Mouse (Mus musculus): ENCODE results near the gene Rnf214.

The Rnf214 gene

GRCm38 (mm10) chr9:45906355-45907077, at the start of gene Rnf214, which contains the start of gene Pcsk7:
Gene Rnf214, minus strand, starts transcription at chr9:45906911.
Gene Pcsk7, plus strand, starts transcription at chr9:45906497.
- DNase-seq (ENCODE audit: low read depth, low spot score): peak; percentile 77

GRCm38 (mm10) chr9:45955107-45955963, 48.6 kb upstream of the Rnf214 start, which contains the start of gene Sidt2:
Gene Sidt2, minus strand, starts transcription at chr9:45955258.
- DNase-seq (ENCODE audit: low read depth, low spot score): peak; percentile 73

GRCm38 (mm10) chr9:45954294-45955106, 47.8 kb upstream of the Rnf214 start:
- peak; percentile 44 for DNase-seq (ENCODE audit: low read depth, low spot score)

- no peak for DNase-seq (ENCODE audit: low read depth, low spot score)
These were observed 47.0 kb upstream of the Rnf214 start for GRCm38 (mm10) chr9:45953511-45954293.

- DNase-seq (ENCODE audit: low read depth, low spot score): no peak
These were observed 46.2 kb upstream of the Rnf214 start for GRCm38 (mm10) chr9:45952890-45953289.

GRCm38 (mm10) chr9:45952057-45952456, 45.3 kb upstream of the Rnf214 start:
- DNase-seq (ENCODE audit: low read depth, low spot score): no peak

GRCm38 (mm10) chr9:45946872-45947183, 40.1 kb upstream of the Rnf214 start:
- no peak for DNase-seq (ENCODE audit: low read depth, low spot score)

GRCm38 (mm10) chr9:45946182-45946871, 39.6 kb upstream of the Rnf214 start:
- DNase-seq (ENCODE audit: low read depth, low spot score): no peak

GRCm38 (mm10) chr9:45945721-45946120, 39.0 kb upstream of the Rnf214 start:
- no peak for DNase-seq (ENCODE audit: low read depth, low spot score)

GRCm38 (mm10) chr9:45944506-45945400, 38.0 kb upstream of the Rnf214 start:
- no peak for DNase-seq (ENCODE audit: low read depth, low spot score)

- no peak for DNase-seq (ENCODE audit: low read depth, low spot score)
These were observed 37.2 kb upstream of the Rnf214 start for GRCm38 (mm10) chr9:45943628-45944505.

- DNase-seq (ENCODE audit: low read depth, low spot score): no peak
These were observed 36.2 kb upstream of the Rnf214 start for GRCm38 (mm10) chr9:45942916-45943315.

- DNase-seq (ENCODE audit: low read depth, low spot score): no peak
These were observed 35.8 kb upstream of the Rnf214 start for GRCm38 (mm10) chr9:45942464-45942863.

- peak; percentile 29 for DNase-seq (ENCODE audit: low read depth, low spot score)
These were observed 34.7 kb upstream of the Rnf214 start for GRCm38 (mm10) chr9:45941329-45941888.

GRCm38 (mm10) chr9:45939794-45940193, 33.1 kb upstream of the Rnf214 start:
- DNase-seq (ENCODE audit: low read depth, low spot score): no peak

GRCm38 (mm10) chr9:45938952-45939637, 32.4 kb upstream of the Rnf214 start:
- no peak for DNase-seq (ENCODE audit: low read depth, low spot score)

- DNase-seq (ENCODE audit: low read depth, low spot score): no peak
These were observed 31.4 kb upstream of the Rnf214 start for GRCm38 (mm10) chr9:45938088-45938487.

- peak; percentile 71 for DNase-seq (ENCODE audit: low read depth, low spot score)
These were observed 30.2 kb upstream of the Rnf214 start for GRCm38 (mm10) chr9:45936883-45937282.

Measured in ES-CJ7 (cell line).